Mouse (Mus musculus) liver, postnatal 0 days (tissue): ENCODE measurements around the gene Hhipl1. TPM values are rescaled to one million over a fixed set of nuclear protein-coding genes. Genes with fewer than 3 reads are reported as not detected.
A peak's percentile ranks its signal among the peaks of the same experiment; 100 is the strongest.

Experiments used
- ATAC-seq: fragments of 200-750 bp; cut with Nextera tagmentation; 2 replicates; pipeline ENCODE4 v1.8.0; 2017; ENCODE audit warnings: mild to moderate bottlenecking, moderate library complexity
- DNase-seq: peaks from one replicate; pipeline ENCODE4 v3.0.0-alpha.2; 2016
- H3K27ac ChIP-seq: fragments of 300-500 bp; sonication (generic); 2 replicates; pipeline ENCODE4 v1.5.1; 2014; ENCODE audit warnings: antibody characterized with exemption, moderate library complexity, mild to moderate bottlenecking, low read depth
- H3K27me3 ChIP-seq: fragments of 300-500 bp; sonication (generic); 2 replicates; pipeline ENCODE4 v1.6.1; 2014; ENCODE audit warnings: low read length, control low read depth, mixed read lengths; ENCODE audit not compliant: insufficient read depth
- H3K36me3 ChIP-seq: fragments of 300-500 bp; sonication (generic); replicated peaks from 2 replicates; pipeline ENCODE4 v1.6.1; 2014; ENCODE audit warnings: mild to moderate bottlenecking, control low read depth, low read length, moderate library complexity, mixed read lengths; ENCODE audit not compliant: insufficient read depth
- H3K4me1 ChIP-seq: fragments of 300-500 bp; sonication (generic); 2 replicates; pipeline ENCODE4 v1.6.1; 2014; ENCODE audit warnings: antibody characterized with exemption, mild to moderate bottlenecking, control low read depth; ENCODE audit not compliant: insufficient read depth
- H3K4me2 ChIP-seq: fragments of 300-500 bp; sonication (generic); 2 replicates; pipeline ENCODE4 v1.6.1; 2014; ENCODE audit warnings: low read depth, mild to moderate bottlenecking, low read length, moderate library complexity, mixed read lengths
- H3K4me3 ChIP-seq: fragments of 300-500 bp; sonication (generic); 2 replicates; pipeline ENCODE4 v1.5.1; 2014; ENCODE audit warnings: low read depth, low read length
- H3K9ac ChIP-seq: fragments of 300-500 bp; sonication (generic); replicated peaks from 2 replicates; pipeline ENCODE4 v1.6.1; 2014; ENCODE audit warnings: mild to moderate bottlenecking, moderate library complexity
- H3K9me3 ChIP-seq: fragments of 300-500 bp; sonication (generic); 2 replicates; pipeline ENCODE4 v1.6.1; 2016; ENCODE audit warnings: mild to moderate bottlenecking, control low read depth, low read length, mixed read lengths
- CTCF ChIP-seq: sonication (generic); IDR thresholded peaks from 2 replicates; pipeline ENCODE4 v1.5.1; 2016; ENCODE audit warnings: antibody characterized with exemption, low read depth
- EP300 ChIP-seq: IDR thresholded peaks from 2 replicates; pipeline ENCODE4 v1.6.1; 2016; ENCODE audit warnings: antibody characterized with exemption, low read depth, mild to moderate bottlenecking
- WGBS: fragments of 180-500 bp; shearing (Covaris S2); extraction: QIAGEN DNeasy Blood & Tissue Kit; methylation state at CpG from one replicate; pipeline ENCODE4 v1.1.7; 2014; ENCODE audit not compliant: insufficient replicate concordance; 5-methylcytosine and 5-hydroxymethylcytosine counted together
- polyA plus RNA-seq: library from polyadenylated mRNA; unstranded; fragments of >200 nt; fragmentation: Nextera tagmentation; extraction: Ambion mirVana; gene quantifications from 2 replicates; pipeline ENCODE4 v1.2.1, GENCODE M21; 2015

The Hhipl1 gene
- polyA plus RNA-seq, 1 experiment from 2014 or later: 0.02 TPM

GRCm38 (mm10) chr12:108363796-108364195, 57.7 kb downstream of the Hhipl1 start:
- no peaks in the 10 kb centered on the region for H3K36me3 ChIP-seq
- no peak overlapping the region for H3K9ac ChIP-seq
- no peaks in the 10 kb centered on the region for H3K9me3 ChIP-seq
- no peak overlapping the region for H3K4me3 ChIP-seq
- peak; percentile 64 for ATAC-seq
- no peak overlapping the region for H3K27ac ChIP-seq
- no peaks in the 10 kb centered on the region for H3K4me1 ChIP-seq
- peak; percentile 75 for DNase-seq
- no peak for TF ChIP-seq EP300
- peak; percentile 86 for TF ChIP-seq CTCF
- WGBS: 11% methylated on average over 5 of the region's 5 CpGs
- H3K4me2 ChIP-seq: no peak overlapping the region
- no peaks in the 10 kb centered on the region for H3K27me3 ChIP-seq

GRCm38 (mm10) chr12:108365340-108365739, 59.3 kb downstream of the Hhipl1 start:
- no peak overlapping the region for H3K4me3 ChIP-seq
- H3K4me2 ChIP-seq: no peak overlapping the region
- no peaks in the 10 kb centered on the region for H3K4me1 ChIP-seq
- H3K36me3 ChIP-seq: no peaks in the 10 kb centered on the region
- 56% methylated on average over 3 of the region's 3 CpGs for WGBS
- ATAC-seq (no peak), DNase-seq (peak; percentile 38)
- H3K27me3 ChIP-seq: no peaks in the 10 kb centered on the region
- no peak overlapping the region for H3K27ac ChIP-seq
- TF ChIP-seq CTCF (peak; percentile 7; the same call in 1 of the 2 replicates), EP300 (no peak)
- H3K9me3 ChIP-seq: no peaks in the 10 kb centered on the region
- no peak overlapping the region for H3K9ac ChIP-seq

- H3K9ac ChIP-seq: no peak overlapping the region
- TF ChIP-seq EP300 (no peak), CTCF (no peak)
- no peaks in the 10 kb centered on the region for H3K36me3 ChIP-seq
- H3K27ac ChIP-seq: no peak overlapping the region
- no peaks in the 10 kb centered on the region for H3K9me3 ChIP-seq
- DNase-seq (no peak), ATAC-seq (no peak)
- no peaks in the 10 kb centered on the region for H3K4me1 ChIP-seq
- H3K4me3 ChIP-seq: no peak overlapping the region
- WGBS: 63% methylated on average over 7 of the region's 7 CpGs
- H3K4me2 ChIP-seq: no peak overlapping the region
- H3K27me3 ChIP-seq: no peaks in the 10 kb centered on the region
These were observed 59.8 kb downstream of the Hhipl1 start for GRCm38 (mm10) chr12:108365868-108366267.

- TF ChIP-seq EP300: no peak
- TF ChIP-seq CTCF: no peak
- H3K9me3 ChIP-seq: no peaks in the 10 kb centered on the region
- no peaks in the 10 kb centered on the region for H3K4me1 ChIP-seq
- H3K27ac ChIP-seq: no peak overlapping the region
- H3K4me3 ChIP-seq: no peak overlapping the region
- H3K9ac ChIP-seq: no peak overlapping the region
- no peak overlapping the region for H3K4me2 ChIP-seq
- ATAC-seq (no peak), DNase-seq (no peak)
- no peaks in the 10 kb centered on the region for H3K36me3 ChIP-seq
- no peaks in the 10 kb centered on the region for H3K27me3 ChIP-seq
- 46% methylated on average over 2 of the region's 2 CpGs for WGBS
These were observed 61.8 kb downstream of the Hhipl1 start for GRCm38 (mm10) chr12:108367909-108368308.

- H3K27ac ChIP-seq: no peak overlapping the region
- DNase-seq (no peak), ATAC-seq (no peak)
- H3K9ac ChIP-seq: no peak overlapping the region
- H3K27me3 ChIP-seq: no peaks in the 10 kb centered on the region
- H3K36me3 ChIP-seq: no peaks in the 10 kb centered on the region
- H3K4me1 ChIP-seq: no peaks in the 10 kb centered on the region
- TF ChIP-seq EP300 (no peak), CTCF (no peak)
- H3K4me3 ChIP-seq: no peak overlapping the region
- WGBS: 47% methylated on average over 5 of the region's 5 CpGs
- no peaks in the 10 kb centered on the region for H3K9me3 ChIP-seq
- no peak overlapping the region for H3K4me2 ChIP-seq
These were observed 62.9 kb downstream of the Hhipl1 start for GRCm38 (mm10) chr12:108368921-108369320.

- TF ChIP-seq CTCF (peak; percentile 14; the same call in 1 of the 2 replicates), EP300 (0 out of 2 replicates have a peak, but pooled peaks have one; percentile 20)
- ATAC-seq (peak; percentile 43; the same call in 1 of the 2 replicates), DNase-seq (no peak)
- no peaks in the 10 kb centered on the region for H3K36me3 ChIP-seq
- H3K27ac ChIP-seq: peak within 1 kb of the TSS; percentile 44; the same call in 1 of the 2 replicates
- H3K4me1 ChIP-seq: no peaks in the 10 kb centered on the region
- no peaks in the 10 kb centered on the region for H3K9me3 ChIP-seq
- 0 out of 2 replicates have a peak within 1 kb of the TSS, but pooled peaks have one; percentile 13 for H3K4me2 ChIP-seq
- H3K27me3 ChIP-seq: no peaks in the 10 kb centered on the region
- 54% methylated on average over 19 of the region's 19 CpGs for WGBS
- H3K9ac ChIP-seq: no peak within 1 kb of the TSS
- no peak within 1 kb of the TSS for H3K4me3 ChIP-seq
These were observed 64.7 kb downstream of the Hhipl1 start, which contains the start of gene Eml1 for GRCm38 (mm10) chr12:108370596-108371428. Eml1 (plus strand) TSS chr12:108370957.
